Mouse (Mus musculus): ENCODE data around the gene Nek7.

- no peak for TF ChIP-seq USF1 (IDR thresholded peaks at IDR 0.05; ENCODE audit: low read depth, low read length)
- TF ChIP-seq RCOR1 (conservative IDR thresholded peaks at IDR 0.05; ENCODE audit: low read depth, low read length) = no peak
- TF ChIP-seq MAX (IDR thresholded peaks at IDR 0.05; ENCODE audit: low read length) = no peak
- TF ChIP-seq MAFK (IDR thresholded peaks at IDR 0.05; ENCODE audit: insufficient replicate concordance, low read length) = no peak
- no peak for TF ChIP-seq CTCF (conservative IDR thresholded peaks at IDR 0.05 in 1 of 2, IDR thresholded peaks at IDR 0.05 in 1 of 2; ENCODE audit: low read depth in 2 of 2, low read length in 2 of 2)
- no peak for TF ChIP-seq SMC3 (IDR thresholded peaks at IDR 0.05; ENCODE audit: low read depth, low read length)
- TF ChIP-seq JUN (IDR thresholded peaks at IDR 0.05; ENCODE audit: insufficient read depth, low read depth, low read length) = no peak
- TF ChIP-seq POLR2A (IDR thresholded peaks at IDR 0.05; ENCODE audit: low read depth, low read length) = no peak
- no peak for TF ChIP-seq GABPA (IDR thresholded peaks at IDR 0.05; ENCODE audit: insufficient replicate concordance, low read depth, low read length)
- TF ChIP-seq ETS1 (conservative IDR thresholded peaks at IDR 0.05; ENCODE audit: low read depth, low read length) = no peak
These were observed 21.1 kb upstream of the Nek7 start for GRCm38 (mm10) chr1:138640934-138641461.

Measured in CH12.LX (cell line).